Mouse (Mus musculus): ENCODE data around the gene Kazald1. TPM values are rescaled to one million over a fixed set of nuclear protein-coding genes. Genes with fewer than 3 reads are reported as not detected.
A peak's percentile ranks its signal among the peaks of the same experiment; 100 is the strongest.

Gene Kazald1
- total and polyA plus RNA-seq, 2 experiments from 2014 or later: 10.3 to 21.7 TPM

- ATAC-seq (ENCODE audit: insufficient read depth, low read depth) (no peak), DNase-seq (ENCODE audit: low spot score) (no peak)
- Histone ChIP-seq H3K36me3 (replicated peaks; ENCODE audit: control insufficient read depth, insufficient read depth, low read length) (peaks cover 33% of the 10 kb centered on the region), H3K9me3 (replicated peaks; ENCODE audit: control insufficient read depth, low read length) (no peaks in the 10 kb centered on the region), H3K27ac (ENCODE audit: low read depth) (no peak overlapping the region), H3K9ac (replicated peaks; ENCODE audit: low read depth, low read length) (no peak overlapping the region), H3K4me2 (ENCODE audit: low read depth, low read length) (no peak overlapping the region), H3K4me1 (ENCODE audit: control insufficient read depth, insufficient read depth) (peaks cover 13% of the 10 kb centered on the region; the same call in 1 of the 2 replicates), H3K27me3 (ENCODE audit: control insufficient read depth, insufficient read depth, low read length) (no peaks in the 10 kb centered on the region), H3K4me3 (ENCODE audit: low read depth, low read length) (no peak overlapping the region)
- TF ChIP-seq CTCF (IDR thresholded peaks at IDR 0.05; ENCODE audit: low read depth) (no peak), EP300 (IDR thresholded peaks at IDR 0.05; ENCODE audit: low read depth) (no peak)
- 62% methylated on average over 9 of the region's 9 CpGs for WGBS
Measured at GRCm38 (mm10) chr19:45029571-45029970, 45.5 kb upstream of the Kazald1 start.

DNA sequence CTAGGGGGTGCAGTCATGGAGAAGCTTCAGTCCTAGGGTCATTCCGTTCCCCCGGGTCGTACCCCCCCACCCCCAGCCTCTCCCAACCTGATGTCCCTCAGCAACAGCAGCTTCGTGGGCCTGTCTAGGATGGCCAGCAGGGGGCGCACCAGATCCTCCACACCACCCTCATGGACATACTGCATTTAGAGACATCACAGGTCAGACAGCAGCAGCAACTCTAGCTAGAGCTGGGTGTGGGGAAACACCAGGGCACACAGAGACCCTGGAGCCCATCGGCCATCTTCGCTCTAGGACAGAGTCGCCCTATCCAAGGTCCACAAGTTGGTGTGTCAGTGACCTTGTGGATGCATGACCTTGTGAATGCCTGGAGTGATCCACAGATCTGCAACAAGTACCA, 44.9 kb upstream of the Kazald1 start:
- DNase-seq (ENCODE audit: low spot score) (peak; percentile 50), ATAC-seq (ENCODE audit: insufficient read depth, low read depth) (peak; percentile 49)
- Histone ChIP-seq H3K9ac (replicated peaks; ENCODE audit: low read depth, low read length) (no peak overlapping the region), H3K27ac (ENCODE audit: low read depth) (peak overlapping the region; percentile 40), H3K27me3 (ENCODE audit: control insufficient read depth, insufficient read depth, low read length) (no peaks in the 10 kb centered on the region), H3K4me1 (ENCODE audit: control insufficient read depth, insufficient read depth) (peaks cover 13% of the 10 kb centered on the region; the same call in 1 of the 2 replicates), H3K36me3 (replicated peaks; ENCODE audit: control insufficient read depth, insufficient read depth, low read length) (peaks cover 28% of the 10 kb centered on the region), H3K4me3 (ENCODE audit: low read depth, low read length) (no peak overlapping the region), H3K4me2 (ENCODE audit: low read depth, low read length) (peak overlapping the region; percentile 60; the same call in 1 of the 2 replicates), H3K9me3 (replicated peaks; ENCODE audit: control insufficient read depth, low read length) (no peaks in the 10 kb centered on the region)
- peak; percentile 71 for TF ChIP-seq CTCF (IDR thresholded peaks at IDR 0.05; ENCODE audit: low read depth)
- no peak for TF ChIP-seq EP300 (IDR thresholded peaks at IDR 0.05; ENCODE audit: low read depth)
- WGBS: 24% methylated on average over 8 of the region's 8 CpGs

GRCm38 (mm10) chr19:45030746-45031693, 44.0 kb upstream of the Kazald1 start:
- 38% methylated on average over 20 of the region's 20 CpGs for WGBS
- Histone ChIP-seq H3K9ac (replicated peaks; ENCODE audit: low read depth, low read length) (no peak overlapping the region), H3K36me3 (replicated peaks; ENCODE audit: control insufficient read depth, insufficient read depth, low read length) (peaks cover 19% of the 10 kb centered on the region), H3K4me2 (ENCODE audit: low read depth, low read length) (peak overlapping the region; percentile 60), H3K27me3 (ENCODE audit: control insufficient read depth, insufficient read depth, low read length) (no peaks in the 10 kb centered on the region), H3K4me1 (ENCODE audit: control insufficient read depth, insufficient read depth) (peaks cover 13% of the 10 kb centered on the region; the same call in 1 of the 2 replicates), H3K27ac (ENCODE audit: low read depth) (peak overlapping the region; percentile 40), H3K9me3 (replicated peaks; ENCODE audit: control insufficient read depth, low read length) (no peaks in the 10 kb centered on the region), H3K4me3 (ENCODE audit: low read depth, low read length) (peak overlapping the region; percentile 27; the same call in 1 of the 2 replicates)
- DNase-seq (ENCODE audit: low spot score): peak; percentile 88
- 0 out of 2 replicates have a peak, but pooled peaks have one; percentile 11 for TF ChIP-seq EP300 (IDR thresholded peaks at IDR 0.05; ENCODE audit: low read depth)
- TF ChIP-seq CTCF (IDR thresholded peaks at IDR 0.05; ENCODE audit: low read depth): peak; percentile 87
- ATAC-seq (ENCODE audit: insufficient read depth, low read depth): peak; percentile 37; the same call in 1 of the 2 replicates

- no peak overlapping the region for H3K27ac ChIP-seq (ENCODE audit: low read depth)
- no peak overlapping the region for H3K9ac ChIP-seq (replicated peaks; ENCODE audit: low read depth, low read length)
- H3K4me1 ChIP-seq (ENCODE audit: control insufficient read depth, insufficient read depth): peaks cover 13% of the 10 kb centered on the region; the same call in 1 of the 2 replicates
- no peaks in the 10 kb centered on the region for H3K9me3 ChIP-seq (replicated peaks; ENCODE audit: control insufficient read depth, low read length)
- DNase-seq (ENCODE audit: low spot score) (peak; percentile 84), ATAC-seq (ENCODE audit: insufficient read depth, low read depth) (peak; percentile 61)
- WGBS: 14% methylated on average over 4 of the region's 4 CpGs
- H3K4me3 ChIP-seq (ENCODE audit: low read depth, low read length): no peak overlapping the region
- 0 out of 2 replicates have a peak, but pooled peaks cover 5% of the 10 kb centered on the region for H3K27me3 ChIP-seq (ENCODE audit: control insufficient read depth, insufficient read depth, low read length)
- TF ChIP-seq CTCF (IDR thresholded peaks at IDR 0.05; ENCODE audit: low read depth) (peak; percentile 85), EP300 (IDR thresholded peaks at IDR 0.05; ENCODE audit: low read depth) (no peak)
- no peak overlapping the region for H3K4me2 ChIP-seq (ENCODE audit: low read depth, low read length)
- H3K36me3 ChIP-seq (replicated peaks; ENCODE audit: control insufficient read depth, insufficient read depth, low read length): peaks cover 11% of the 10 kb centered on the region
Measured at GRCm38 (mm10) chr19:45031780-45032179, 43.3 kb upstream of the Kazald1 start.

DNA sequence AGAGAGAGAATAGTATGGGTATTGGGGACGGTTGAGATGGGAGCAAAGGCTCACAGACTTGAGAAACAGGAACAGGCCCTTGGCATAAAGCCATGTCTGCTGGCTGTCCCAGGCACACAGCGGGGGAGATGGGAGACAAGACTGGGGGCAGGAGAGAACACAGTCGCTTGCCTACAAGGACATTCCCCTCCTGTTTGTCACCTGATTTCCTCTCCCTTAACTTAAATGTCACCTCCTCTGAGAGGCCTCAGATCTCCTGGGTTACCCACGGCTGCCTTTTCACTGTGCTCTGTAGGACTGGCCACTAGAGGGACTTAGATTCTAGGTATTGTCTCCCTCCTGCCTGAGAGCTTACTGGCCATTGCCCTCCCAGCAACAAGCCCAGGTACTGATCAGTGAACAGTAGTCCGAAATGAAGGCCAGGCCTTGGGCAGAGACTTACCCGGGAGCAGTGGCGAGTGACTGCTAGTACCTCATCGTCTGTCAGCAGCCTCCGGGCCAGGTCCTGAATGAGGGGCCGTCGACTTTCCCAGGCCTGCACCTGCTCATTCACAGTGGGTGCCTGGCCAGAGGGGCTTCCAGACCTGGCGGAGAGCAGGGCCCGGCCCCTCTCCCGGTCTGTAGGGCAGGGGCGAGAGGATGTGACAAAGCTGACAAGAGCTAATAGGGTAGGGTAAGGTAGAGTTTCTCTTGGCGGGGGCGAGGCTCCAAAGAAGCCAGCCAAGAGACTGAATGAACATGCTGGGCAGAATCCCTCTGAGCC, 42.3 kb upstream of the Kazald1 start:
- Histone ChIP-seq H3K9ac (replicated peaks; ENCODE audit: low read depth, low read length) (no peak overlapping the region), H3K36me3 (replicated peaks; ENCODE audit: control insufficient read depth, insufficient read depth, low read length) (peaks cover 2% of the 10 kb centered on the region; the same call in 1 of the 2 replicates), H3K4me3 (ENCODE audit: low read depth, low read length) (no peak overlapping the region), H3K9me3 (replicated peaks; ENCODE audit: control insufficient read depth, low read length) (no peaks in the 10 kb centered on the region), H3K27me3 (ENCODE audit: control insufficient read depth, insufficient read depth, low read length) (0 out of 2 replicates have a peak, but pooled peaks cover 6% of the 10 kb centered on the region), H3K27ac (ENCODE audit: low read depth) (no peak overlapping the region), H3K4me2 (ENCODE audit: low read depth, low read length) (no peak overlapping the region), H3K4me1 (ENCODE audit: control insufficient read depth, insufficient read depth) (peaks cover 13% of the 10 kb centered on the region; the same call in 1 of the 2 replicates)
- WGBS: 46% methylated on average over 17 of the region's 17 CpGs
- DNase-seq (ENCODE audit: low spot score): peak; percentile 41
- no peak for ATAC-seq (ENCODE audit: insufficient read depth, low read depth)
- TF ChIP-seq CTCF (IDR thresholded peaks at IDR 0.05; ENCODE audit: low read depth): peak; percentile 52
- no peak for TF ChIP-seq EP300 (IDR thresholded peaks at IDR 0.05; ENCODE audit: low read depth)

Data from heart, postnatal 0 days (tissue).